9 mouse cellular contexts compared by ENCODE assay signal in the genomic region with DNA sequence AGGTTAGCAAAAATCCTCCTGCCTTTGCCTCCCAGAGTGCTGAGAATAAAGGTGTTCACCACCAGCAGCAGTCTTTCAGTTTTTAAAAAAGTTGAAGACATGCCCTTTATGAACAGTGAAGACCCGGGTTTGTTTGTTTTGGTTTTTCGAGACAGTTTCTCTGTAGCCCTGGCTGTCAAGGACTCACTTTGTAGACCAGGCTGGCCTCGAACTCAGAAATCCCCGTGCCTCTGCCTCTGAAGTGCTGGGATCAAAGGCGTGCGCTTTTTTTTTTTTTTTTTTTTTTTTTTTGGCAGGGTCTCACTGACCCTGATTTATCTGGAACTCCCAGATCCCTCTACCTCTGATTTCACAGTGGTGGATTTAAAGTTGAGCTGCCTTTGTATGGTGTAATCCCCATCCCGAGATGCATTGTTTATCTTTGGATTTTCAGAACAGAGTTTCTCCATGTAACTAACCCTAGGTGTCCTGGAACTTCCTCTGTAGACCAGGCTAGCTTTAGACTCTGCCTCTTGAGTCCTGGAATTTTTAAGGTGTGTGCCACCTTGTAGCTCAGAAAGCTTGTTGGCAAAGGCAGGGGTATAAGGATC. TPM values are rescaled to one million over a fixed set of nuclear protein-coding genes. Genes with fewer than 3 reads are reported as not detected.
DNase-seq lines count a peak whose midpoint lies in the region; ATAC-seq and TF ChIP-seq lines count a peak whose summit lies in the region.
"Had no signal": no experiment of that assay in that cellular context is flagged by ENCODE, and none has a peak within 500 bp of the region (broad histone marks: within the 10 kb centered on the region; RNA-seq: fewer than 3 reads in every experiment).

No protein-coding gene starts in this region.

- H3K9ac ChIP-seq in MEL (ENCODE audit: control insufficient read depth, low read depth, low read length, poor library complexity, severe bottlenecking): peak overlapping the region; percentile 99
- peak overlapping the region; percentile 97 for H3K9ac ChIP-seq in hindbrain, embryonic 13.5 days
- H3K9ac ChIP-seq in midbrain, embryonic 15.5 days: peak overlapping the region; percentile 97; the same call in 1 of the 2 replicates

- H3K4me1 ChIP-seq in heart, embryonic 10.5 days: peaks cover 27% of the 10 kb centered on the region
- H3K4me1 ChIP-seq in MEL (ENCODE audit: control insufficient read depth in 1 of 2, insufficient read depth in 2 of 2, low read length in 2 of 2): peaks cover 5 to 18% of the 10 kb centered on the region in 2 experiments
- H3K4me1 ChIP-seq in hindbrain, embryonic 13.5 days (replicated peaks): peaks cover 47% of the 10 kb centered on the region
- H3K4me1 ChIP-seq in midbrain, embryonic 15.5 days: peaks cover 55% of the 10 kb centered on the region

- no peak for ATAC-seq in hindbrain, embryonic 13.5 days (ENCODE audit: low FRiP score)
- no peak for ATAC-seq in midbrain, embryonic 15.5 days (replicated peaks)

- peaks cover 55% of the 10 kb centered on the region for H3K79me2 ChIP-seq in MEL (ENCODE audit: control insufficient read depth, insufficient read depth, low read length, poor library complexity)

- WGBS in heart, embryonic 10.5 days: 14% methylated on average over 7 of the region's 7 CpGs
- 8% methylated on average over 7 of the region's 7 CpGs for WGBS in hindbrain, embryonic 13.5 days
- WGBS in midbrain, embryonic 15.5 days: 8% methylated on average over 7 of the region's 7 CpGs

- no peak for TF ChIP-seq RAD21 in MEL (IDR thresholded peaks at IDR 0.05; ENCODE audit: low read depth, low read length)

- peaks cover 16% of the 10 kb centered on the region for H3K36me3 ChIP-seq in heart, embryonic 10.5 days
- H3K36me3 ChIP-seq in MEL (ENCODE audit: control insufficient read depth in 1 of 2, insufficient read depth in 2 of 2, low read length in 2 of 2): peaks cover 28 to 40% of the 10 kb centered on the region in 2 experiments
- no peaks in the 10 kb centered on the region; the same call in 1 of the 2 replicates for H3K36me3 ChIP-seq in hindbrain, embryonic 13.5 days
- no peaks in the 10 kb centered on the region for H3K36me3 ChIP-seq in midbrain, embryonic 15.5 days (replicated peaks)

- DNase-seq in heart, embryonic 10.5 days (ENCODE audit: low spot score): peak; percentile 56
- DNase-seq in heart, adult 9 months (ENCODE audit: low spot score in 2 of 2): no peak
- DNase-seq in MEL (ENCODE audit: low read depth, low spot score): peak; percentile 32
- DNase-seq in cerebellum, adult 11 months: no peak
- DNase-seq in embryo, embryonic 9.5 days (ENCODE audit: extremely low spot score): no peak
- DNase-seq in left cerebral cortex, postnatal 4 days: no peak
- DNase-seq: thymus, adult 18-20 months had no signal

- intact Hi-C loops in left cerebral cortex, postnatal 4 days (cut with DNase I): loop anchor here (2.0 kb wide), 1 partner anchor 13 kb away; no protein-coding TSS in a partner anchor

- no peak for TF ChIP-seq EP300 in MEL (IDR thresholded peaks at IDR 0.05; ENCODE audit: low read depth in 1 of 2, low read length in 2 of 2)

- H3K4me2 ChIP-seq in hindbrain, embryonic 13.5 days: peak overlapping the region; percentile 77
- peak overlapping the region; percentile 57 for H3K4me2 ChIP-seq in midbrain, embryonic 15.5 days

- H3K9me3 ChIP-seq in heart, embryonic 10.5 days: no peaks in the 10 kb centered on the region
- no peaks in the 10 kb centered on the region for H3K9me3 ChIP-seq in MEL (replicated peaks; ENCODE audit: insufficient read depth, low read length)
- H3K9me3 ChIP-seq in hindbrain, embryonic 13.5 days: no peaks in the 10 kb centered on the region
- H3K9me3 ChIP-seq in midbrain, embryonic 15.5 days: no peaks in the 10 kb centered on the region

- H3K4me3 ChIP-seq in heart, embryonic 10.5 days: peak overlapping the region; percentile 92
- peak overlapping the region; percentile 94 to 99 for H3K4me3 ChIP-seq in MEL (ENCODE audit: control insufficient read depth in 1 of 2, insufficient read depth in 1 of 2, low read depth in 2 of 2, low read length in 2 of 2)
- peak overlapping the region; percentile 93 for H3K4me3 ChIP-seq in hindbrain, embryonic 13.5 days
- peak overlapping the region; percentile 83 for H3K4me3 ChIP-seq in midbrain, embryonic 15.5 days

- no peak for TF ChIP-seq CTCF in MEL (IDR thresholded peaks at IDR 0.05 in 2 of 3, conservative IDR thresholded peaks at IDR 0.05 in 1 of 3; ENCODE audit: control insufficient read depth in 1 of 3, insufficient read depth in 1 of 3, low read depth in 2 of 3, low read length in 3 of 3, poor library complexity in 1 of 3, severe bottlenecking in 1 of 3)

- H3K27ac ChIP-seq in heart, embryonic 10.5 days: peak overlapping the region; percentile 99; the same call in 1 of the 2 replicates
- H3K27ac ChIP-seq in MEL (ENCODE audit: control insufficient read depth, low read depth, low read length): no peak overlapping the region
- no peak overlapping the region for H3K27ac ChIP-seq in hindbrain, embryonic 13.5 days
- H3K27ac ChIP-seq in midbrain, embryonic 15.5 days: no peak overlapping the region

- no peaks in the 10 kb centered on the region for H3K27me3 ChIP-seq in heart, embryonic 10.5 days (ENCODE audit: insufficient read depth, poor library complexity, severe bottlenecking)
- H3K27me3 ChIP-seq in MEL (ENCODE audit: control insufficient read depth in 1 of 2, insufficient read depth in 2 of 2, low read length in 2 of 2): no peaks in the 10 kb centered on the region
- no peaks in the 10 kb centered on the region for H3K27me3 ChIP-seq in hindbrain, embryonic 13.5 days
- no peaks in the 10 kb centered on the region for H3K27me3 ChIP-seq in midbrain, embryonic 15.5 days (replicated peaks)

- no peak for TF ChIP-seq POLR2A in MEL (IDR thresholded peaks at IDR 0.05; ENCODE audit: control insufficient read depth in 1 of 2, insufficient read depth in 1 of 2, low read depth in 1 of 2, low read length in 2 of 2, poor library complexity in 1 of 2)

TF ChIP-seq in MEL, 35 proteins besides CTCF, POLR2A, EP300 and RAD21:
- TF ChIP-seq CHD1 (IDR thresholded peaks at IDR 0.05; ENCODE audit: low read depth, low read length) (0 out of 2 replicates have a peak, but pooled peaks have one; percentile 77), ZNF384 (IDR thresholded peaks at IDR 0.05; ENCODE audit: low read depth, low read length) (peak; percentile 89), MXI1 (IDR thresholded peaks at IDR 0.05; ENCODE audit: low read depth, low read length) (peak; percentile 31; the same call in 1 of the 2 replicates), SIN3A (IDR thresholded peaks at IDR 0.05; ENCODE audit: low read length) (peak; percentile 40; the same call in 1 of the 2 replicates), NRF1 (IDR thresholded peaks at IDR 0.05; ENCODE audit: insufficient read depth, low read depth, low read length, poor library complexity, severe bottlenecking) (no peak)

RNA-seq across cellular contexts. Expression of a gene that starts 2.1 kb away (rescaled TPM):
- 188 and 227 TPM in 2 replicates for polyA plus RNA-seq in heart, embryonic 10.5 days (2016; fragmentation: Nextera tagmentation; extraction: Ambion mirVana)
- total RNA-seq in MEL (2012; rRNA removed): 129 and 142 TPM in 2 replicates
- polyA plus RNA-seq in MEL (2012; ENCODE audit: insufficient read depth in 1 of 2, insufficient read length in 2 of 2, low read depth in 1 of 2, low replicate concordance in 2 of 2, missing spikeins in 1 of 2): 100 to 1,000 TPM; 222 to 361 TPM
- polyA plus RNA-seq in hindbrain, embryonic 13.5 days (2015; fragmentation: Nextera tagmentation; extraction: Ambion mirVana): 228 and 241 TPM in 2 replicates
- polyA plus RNA-seq in midbrain, embryonic 15.5 days (2015; fragmentation: Nextera tagmentation; extraction: Ambion mirVana): 183 and 190 TPM in 2 replicates
- total RNA-seq in left cerebral cortex, postnatal 4 days (2021): 100 to 1,000 TPM; 103 to 120 TPM

RNA-seq across cellular contexts. Expression of a gene that starts 16.0 kb away (rescaled TPM):
- polyA plus RNA-seq in heart, embryonic 10.5 days (2016; fragmentation: Nextera tagmentation; extraction: Ambion mirVana): 121 and 150 TPM in 2 replicates
- 49.8 and 50.7 TPM in 2 replicates for total RNA-seq in MEL (2012; rRNA removed)
- polyA plus RNA-seq in MEL (2012; ENCODE audit: insufficient read depth in 1 of 2, insufficient read length in 2 of 2, low read depth in 1 of 2, low replicate concordance in 2 of 2, missing spikeins in 1 of 2): 10 to 100 TPM; 48.0 to 76.3 TPM
- polyA plus RNA-seq in hindbrain, embryonic 13.5 days (2015; fragmentation: Nextera tagmentation; extraction: Ambion mirVana): 109 and 112 TPM in 2 replicates
- 92.1 and 96.0 TPM in 2 replicates for polyA plus RNA-seq in midbrain, embryonic 15.5 days (2015; fragmentation: Nextera tagmentation; extraction: Ambion mirVana)
- 10 to 100 TPM; 41.1 to 45.2 TPM for total RNA-seq in left cerebral cortex, postnatal 4 days (2021)

RNA-seq across cellular contexts. Expression of a gene that starts 37.5 kb away (rescaled TPM):
- polyA plus RNA-seq in heart, embryonic 10.5 days (2016; fragmentation: Nextera tagmentation; extraction: Ambion mirVana): 0.60 and 1.4 TPM in 2 replicates
- total RNA-seq in MEL (2012; rRNA removed): 9.8 and 10.2 TPM in 2 replicates
- polyA plus RNA-seq in MEL (2012; ENCODE audit: insufficient read depth in 1 of 2, insufficient read length in 2 of 2, low read depth in 1 of 2, low replicate concordance in 2 of 2, missing spikeins in 1 of 2): 1 to 10 TPM in 1 of 2 experiments, not detected in 1; 6.8 TPM
- polyA plus RNA-seq in hindbrain, embryonic 13.5 days (2015; fragmentation: Nextera tagmentation; extraction: Ambion mirVana): 0.13 and 0.17 TPM in 2 replicates
- 0.19 TPM in 1 of 2 replicates, not detected in the other for polyA plus RNA-seq in midbrain, embryonic 15.5 days (2015; fragmentation: Nextera tagmentation; extraction: Ambion mirVana)
- under 1 TPM; 0.12 to 0.16 TPM for total RNA-seq in left cerebral cortex, postnatal 4 days (2021)

Comparison
In these comparisons a context has a peak if more than half of its experiments do, and no peak if none do; other contexts are left out.
1. DNase-seq: peak in heart, embryonic 10.5 days (single experiment) and MEL (single experiment); none in heart, adult 9 months (0 of 2), cerebellum, adult 11 months (single experiment), embryo, embryonic 9.5 days (single experiment) and left cerebral cortex, postnatal 4 days (single experiment).
2. Peak in every context shown above with its lines, with median percentiles within 50 percentile points of each other: H3K4me3 ChIP-seq and H3K9ac ChIP-seq.